Mouse (Mus musculus): ENCODE measurements around the gene Smarcc1.

Smarcc1 gene

DNA sequence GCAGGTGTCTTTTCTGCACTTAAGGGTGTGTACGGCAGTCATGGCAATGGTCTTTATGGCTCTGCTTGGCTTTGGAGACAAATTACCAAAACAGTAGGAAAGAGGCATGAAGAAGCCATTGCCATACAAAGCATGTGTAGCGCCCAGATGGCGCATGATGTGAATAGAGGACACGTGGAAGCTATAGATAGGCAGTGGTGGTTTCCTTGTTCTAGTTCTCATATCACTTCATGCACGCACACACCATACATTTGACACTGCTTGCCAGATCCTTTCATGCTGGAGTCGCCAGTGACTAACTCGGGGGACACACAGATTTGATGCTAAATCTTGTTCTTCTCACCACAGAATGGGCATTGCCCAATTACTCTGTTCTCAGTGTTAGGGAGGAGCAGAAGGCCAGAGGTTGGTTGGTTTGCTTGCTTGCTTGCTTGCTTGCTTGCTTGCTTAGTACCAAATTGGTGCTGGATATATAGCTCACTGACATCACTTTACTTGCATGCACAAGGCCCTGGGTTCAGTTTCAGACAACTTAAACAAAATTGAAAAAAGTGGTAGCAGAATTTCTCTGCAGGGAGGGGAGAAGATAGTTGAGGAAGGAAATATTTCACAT, 125.8 kb downstream of the Smarcc1 start, which contains the start of gene Cspg5:
Gene Cspg5 (plus strand): TSS at position 563 of the 613 bp plus-strand sequence.
- no peak for DNase-seq

GRCm38 (mm10) chr9:110244567-110244888, 127.0 kb downstream of the Smarcc1 start:
- DNase-seq: no peak

GRCm38 (mm10) chr9:110244889-110245589, 127.5 kb downstream of the Smarcc1 start:
- DNase-seq: no peak

DNA sequence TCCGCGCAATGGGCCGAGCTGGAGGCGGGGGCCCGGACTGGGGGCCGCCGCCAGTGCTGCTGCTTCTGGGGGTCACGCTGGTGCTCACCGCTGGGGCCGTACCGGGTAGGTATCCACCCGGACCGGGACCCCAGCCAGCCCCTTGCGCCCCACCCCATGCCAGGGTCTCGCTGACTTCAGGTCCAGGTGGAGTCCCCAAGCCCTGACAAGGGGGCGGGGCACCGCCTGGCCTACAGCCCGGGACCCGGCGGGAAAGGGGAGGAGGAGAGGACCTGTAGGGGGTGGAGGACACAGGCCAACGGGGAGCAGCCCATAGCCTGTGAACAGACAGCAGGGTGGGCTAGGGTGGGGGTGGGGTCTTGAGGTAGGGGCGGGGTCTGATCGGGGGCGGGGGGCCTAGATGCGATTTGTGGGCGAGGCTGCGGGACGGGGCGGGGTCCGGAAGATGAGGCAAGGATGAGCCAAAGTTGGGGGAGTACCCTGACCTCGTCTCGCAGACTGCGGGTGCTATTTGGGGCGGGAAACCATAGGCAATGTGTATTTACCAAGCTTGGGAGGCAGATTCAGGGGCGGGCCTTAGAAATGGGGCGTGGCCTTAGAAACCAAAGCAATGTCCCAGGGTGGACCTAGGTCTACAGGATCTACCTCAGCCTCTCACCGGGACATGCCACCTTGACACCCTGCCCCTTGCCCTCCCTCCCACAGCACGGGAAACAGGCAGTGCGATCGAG, 128.2 kb downstream of the Smarcc1 start:
- DNase-seq: peak; percentile 45

- DNase-seq: no peak
Observed at GRCm38 (mm10) chr9:110246321-110246640, 128.8 kb downstream of the Smarcc1 start.

GRCm38 (mm10) chr9:110247049-110247448, 129.5 kb downstream of the Smarcc1 start:
- no peak for DNase-seq

DNA sequence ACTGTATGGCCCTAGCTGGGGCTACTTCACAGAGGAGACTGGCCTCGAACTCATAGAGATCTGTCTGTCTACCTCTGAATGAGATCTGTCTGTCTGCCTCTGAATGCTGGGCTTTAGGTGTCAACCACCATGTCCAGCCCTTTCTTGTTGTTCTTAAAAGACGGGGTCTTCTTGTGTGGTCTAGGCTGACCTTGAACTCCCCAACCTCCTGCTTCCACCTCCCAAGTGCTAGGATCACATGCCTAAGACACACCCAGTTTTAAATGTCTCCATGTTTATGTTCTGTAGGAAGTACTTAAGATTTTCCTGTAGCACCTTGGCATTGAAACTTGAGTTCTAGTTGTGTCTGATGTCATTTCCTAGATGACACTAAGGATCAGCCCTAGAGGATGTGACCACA, 131.4 kb downstream of the Smarcc1 start:
- DNase-seq: no peak

GRCm38 (mm10) chr9:110249823-110250543, 132.5 kb downstream of the Smarcc1 start:
- DNase-seq: no peak

GRCm38 (mm10) chr9:110250776-110251175, 133.3 kb downstream of the Smarcc1 start:
- DNase-seq: no peak

DNA sequence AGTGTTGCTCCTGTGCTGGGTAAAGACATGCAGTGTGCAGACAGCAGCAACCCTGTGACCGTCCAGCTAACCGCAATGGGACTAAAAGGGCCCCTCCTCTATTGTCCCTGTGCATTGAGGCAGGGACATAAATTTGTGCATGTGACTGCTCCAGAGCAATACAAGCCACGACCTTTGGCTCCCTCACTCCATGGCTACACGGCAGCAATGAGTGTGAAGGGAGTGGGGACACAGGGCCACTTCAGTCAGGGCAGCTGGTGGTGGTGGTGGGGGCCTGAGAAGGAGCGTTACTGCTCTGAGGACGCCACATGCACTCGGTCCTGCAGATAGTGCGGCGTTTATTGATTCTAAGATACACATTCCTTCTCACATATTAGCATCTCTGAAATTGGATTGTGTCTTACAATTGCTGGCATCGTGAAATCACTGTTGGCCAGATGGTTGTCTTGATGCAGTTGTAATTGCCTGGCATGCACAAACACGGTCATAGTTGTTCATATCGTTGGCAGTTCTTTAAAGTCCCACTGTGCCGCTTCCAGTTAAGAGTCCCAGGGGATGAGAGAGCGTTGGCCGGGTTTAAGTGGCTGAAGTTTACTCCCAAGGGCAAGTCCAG, 138.0 kb downstream of the Smarcc1 start:
- no peak for DNase-seq

DNA sequence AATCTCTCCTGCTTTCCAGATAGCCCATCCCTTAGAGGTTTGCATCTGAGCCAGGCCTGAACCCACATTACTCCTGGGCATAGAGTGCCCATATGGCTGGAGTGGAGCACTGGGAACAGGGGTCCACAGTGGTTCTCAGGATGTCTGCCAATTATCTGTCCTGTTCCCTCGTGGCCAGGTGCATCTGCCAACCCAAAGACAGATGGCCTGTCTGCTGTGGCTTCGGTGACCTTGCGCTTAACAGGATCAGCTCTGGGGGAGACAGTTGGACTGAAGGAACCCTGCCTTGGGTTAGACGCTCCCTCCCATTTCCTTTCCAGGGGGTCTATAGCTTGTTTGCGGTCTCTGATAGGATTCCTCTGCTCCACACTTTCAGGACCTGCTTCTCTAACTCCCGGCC, 141.1 kb downstream of the Smarcc1 start:
- DNase-seq: no peak

DNA sequence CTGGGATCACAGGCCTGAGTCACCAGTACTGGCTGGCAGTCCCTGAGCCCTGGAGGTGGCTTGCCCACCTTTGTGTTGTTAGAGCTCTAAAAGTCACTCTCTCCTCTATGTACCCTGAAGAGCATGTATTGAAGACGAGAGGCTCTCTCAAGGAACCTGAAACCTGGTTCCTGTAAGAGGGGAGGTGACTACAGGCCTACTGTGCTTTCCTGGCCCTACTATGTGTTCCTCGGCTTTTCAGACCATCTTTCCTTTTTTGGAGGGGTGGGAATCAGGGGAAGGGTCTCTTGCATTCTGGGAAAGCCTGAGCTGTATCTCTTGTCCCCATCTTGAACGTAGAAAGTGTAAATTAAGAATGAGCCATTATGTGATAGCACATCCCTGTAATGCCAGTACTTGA, 141.6 kb downstream of the Smarcc1 start:
- no peak for DNase-seq

- no peak for DNase-seq
Observed at GRCm38 (mm10) chr9:110263181-110263580, 145.7 kb downstream of the Smarcc1 start.

DNA sequence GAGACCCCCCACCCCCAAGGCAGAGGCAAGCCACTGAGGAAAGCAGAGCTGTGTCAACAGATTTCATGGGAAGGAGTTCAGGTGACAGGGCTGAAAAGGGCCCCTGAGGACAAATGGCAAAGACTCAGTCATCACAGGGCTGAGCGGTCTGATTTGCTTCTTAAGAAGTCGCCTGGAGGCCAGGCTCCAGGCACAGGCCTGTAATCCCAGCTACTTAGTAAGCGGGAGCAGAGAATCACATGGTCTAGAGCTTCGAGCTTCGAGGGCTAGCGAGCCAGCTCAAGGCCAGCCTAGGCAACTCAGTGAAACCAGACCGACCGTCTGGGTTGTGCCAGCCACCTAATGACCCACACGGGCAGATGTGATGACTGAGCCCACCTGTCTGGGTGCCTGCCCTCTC, 147.5 kb downstream of the Smarcc1 start:
- DNase-seq: no peak

GRCm38 (mm10) chr9:110268416-110268815, 150.9 kb downstream of the Smarcc1 start:
- DNase-seq: no peak

GRCm38 (mm10) chr9:110272330-110272729, 154.8 kb downstream of the Smarcc1 start:
- DNase-seq: no peak

- DNase-seq: no peak
Observed at GRCm38 (mm10) chr9:110273507-110273906, 156.0 kb downstream of the Smarcc1 start.

DNA sequence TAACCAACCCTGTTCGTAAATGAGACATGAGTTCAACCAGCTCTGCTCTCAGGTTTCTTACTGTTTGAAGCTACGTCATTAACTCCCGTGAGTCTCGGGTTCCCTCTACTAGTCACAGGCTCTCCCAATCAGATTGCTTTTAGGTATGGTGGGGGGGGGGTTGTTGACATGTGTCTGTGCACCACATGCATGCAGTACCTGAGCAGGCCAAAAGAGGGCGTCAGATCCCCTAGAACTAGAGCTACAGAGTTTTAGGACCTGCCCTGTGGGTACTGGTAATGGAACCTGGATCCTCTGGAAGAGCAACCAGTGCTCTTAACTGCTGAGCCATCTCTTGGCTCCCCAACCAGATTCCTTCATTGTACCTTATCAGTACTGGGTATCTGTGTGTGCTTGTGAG, 158.4 kb downstream of the Smarcc1 start:
- DNase-seq: no peak

GRCm38 (mm10) chr9:110277431-110277881, 159.9 kb downstream of the Smarcc1 start:
- DNase-seq: no peak

DNA sequence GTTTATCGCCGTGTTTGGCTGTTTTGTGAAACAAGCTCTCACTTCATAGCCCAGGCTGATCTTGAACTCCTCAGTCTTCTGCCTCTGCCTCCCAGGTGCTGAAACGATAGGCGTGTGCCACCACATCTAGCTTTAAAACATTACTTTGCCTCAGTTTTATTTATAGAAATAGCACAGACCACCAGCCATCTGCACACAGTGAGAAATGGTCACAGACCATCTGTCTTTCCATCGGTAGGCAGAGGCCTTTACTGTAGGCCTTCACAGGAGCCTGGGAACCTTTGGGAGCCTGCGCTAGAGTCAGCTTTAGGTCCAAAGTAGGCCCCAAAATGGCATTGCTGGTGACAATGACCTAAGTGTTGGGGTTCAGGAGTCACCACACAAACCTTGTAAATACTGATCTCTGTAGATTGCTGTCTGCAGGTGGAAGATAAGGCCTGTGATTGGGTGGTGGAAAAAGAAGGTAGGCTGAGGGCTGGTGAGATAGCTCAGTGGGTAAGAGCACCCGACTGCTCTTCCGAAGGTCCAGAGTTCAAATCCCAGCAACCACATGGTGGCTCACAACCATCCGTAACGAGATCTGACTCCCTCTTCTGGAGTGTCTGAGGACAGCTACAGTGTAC, 166.7 kb downstream of the Smarcc1 start:
- no peak for DNase-seq

- DNase-seq: no peak
Observed at GRCm38 (mm10) chr9:110287321-110287924, 169.9 kb downstream of the Smarcc1 start.

Data from lung, postnatal 36 days (tissue).